Mouse (Mus musculus): ENCODE data around the gene Col20a1.

Col20a1 gene

GRCm38 (mm10) chr2:181065827-181066226 lies 79.5 kb downstream of the Col20a1 start:
- DNase-seq (ENCODE audit: low spot score in 2 of 2): no peak
